17 mouse cellular contexts compared by ENCODE assay signal in the genomic region with DNA sequence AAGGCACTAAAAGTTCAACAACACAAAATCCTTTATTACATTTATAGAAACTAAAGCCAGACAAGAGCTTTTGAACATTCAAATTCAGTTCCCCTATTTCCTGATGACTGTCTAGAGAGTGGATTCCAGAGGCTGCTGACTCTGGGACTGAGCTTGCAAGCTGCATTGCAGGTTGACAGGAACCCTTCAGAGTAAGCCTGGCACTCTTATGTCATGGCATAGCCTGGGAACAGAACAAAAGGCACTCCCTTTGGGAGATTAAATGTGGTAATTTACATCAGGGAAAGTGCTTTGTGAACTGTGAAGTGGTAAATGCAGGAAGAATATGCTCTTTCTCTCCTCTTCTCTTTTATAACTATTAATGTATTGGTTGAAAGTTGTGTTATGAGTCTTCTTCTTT.
"Had no signal": no experiment of that assay in that cellular context is flagged by ENCODE, and none has a peak within 500 bp of the region (broad histone marks: within the 10 kb centered on the region; RNA-seq: fewer than 3 reads in every experiment).

No protein-coding gene starts in this region.

- H3K27me3 ChIP-seq: lung, embryonic 15.5 days; megakaryocyte, embryonic 14.5 days; midbrain, embryonic 13.5 days; midbrain, embryonic 15.5 days; neural tube, embryonic 12.5 days; stomach, embryonic 15.5 days had no signal

- H3K4me2 ChIP-seq: lung, embryonic 15.5 days; midbrain, embryonic 11.5 days; midbrain, embryonic 13.5 days; midbrain, embryonic 15.5 days; neural tube, embryonic 12.5 days; stomach, embryonic 15.5 days had no signal

- H3K9me3 ChIP-seq: lung, embryonic 15.5 days; megakaryocyte, embryonic 14.5 days; midbrain, embryonic 13.5 days; midbrain, embryonic 15.5 days; neural tube, embryonic 12.5 days; stomach, embryonic 15.5 days had no signal

- H3K4me1 ChIP-seq: lung, embryonic 15.5 days; megakaryocyte, embryonic 14.5 days; midbrain, embryonic 15.5 days; neural tube, embryonic 12.5 days; stomach, embryonic 15.5 days had no signal

- H3K4me3 ChIP-seq: lung, embryonic 15.5 days; megakaryocyte, embryonic 14.5 days; midbrain, embryonic 13.5 days; midbrain, embryonic 15.5 days; neural tube, embryonic 12.5 days; stomach, embryonic 15.5 days had no signal

- ATAC-seq: lung, postnatal 0 days; midbrain, embryonic 13.5 days; midbrain, embryonic 15.5 days had no signal

- DNase-seq: lung, adult 2 months; lung, postnatal 14 days; lung, postnatal 36 days; right cerebral cortex, postnatal 14 days; thymus, adult 2 months; thymus, postnatal 25 days; thymus, postnatal 4 days had no signal

- H3K27ac ChIP-seq: lung, embryonic 15.5 days; macrophage; midbrain, embryonic 13.5 days; midbrain, embryonic 15.5 days; neural tube, embryonic 12.5 days; stomach, embryonic 15.5 days; stomach, postnatal 0 days had no signal

- H3K36me3 ChIP-seq: lung, embryonic 15.5 days; midbrain, embryonic 13.5 days; midbrain, embryonic 15.5 days; neural tube, embryonic 12.5 days; stomach, embryonic 15.5 days had no signal

- H3K9ac ChIP-seq: lung, embryonic 15.5 days; midbrain, embryonic 13.5 days; midbrain, embryonic 15.5 days; neural tube, embryonic 12.5 days; stomach, embryonic 15.5 days had no signal
